8 mouse cellular contexts compared by ENCODE assay signal in genomic region chr2:72529358-72530319, GRCm38 (mm10). TPM values are rescaled to one million over a fixed set of nuclear protein-coding genes. Genes with fewer than 3 reads are reported as not detected.
DNase-seq lines count a peak whose midpoint lies in the region; ATAC-seq and TF ChIP-seq lines count a peak whose summit lies in the region.

No protein-coding gene starts in this region.

- H3K27ac ChIP-seq in testis, adult 2 months (ENCODE audit: control insufficient read depth, insufficient read depth, low read depth, low read length): no peak overlapping the region
- H3K27ac ChIP-seq in forebrain, embryonic 11.5 days (ENCODE audit: low read depth, low read length): no peak overlapping the region
- H3K27ac ChIP-seq in neural tube, embryonic 15.5 days (replicated peaks): peak overlapping the region; percentile 43; the same call in 1 of the 2 replicates

- TF ChIP-seq CTCF in testis, adult 2 months (IDR thresholded peaks at IDR 0.05; ENCODE audit: control insufficient read depth, insufficient read depth, insufficient replicate concordance, low read depth, low read length): no peak

- DNase-seq in testis, postnatal 14 days (ENCODE audit: low spot score): no peak
- DNase-seq in forebrain, embryonic 11.5 days (ENCODE audit: low spot score): peak; percentile 60
- peak; percentile 28 to 35 for DNase-seq in layer of hippocampus, postnatal 25 days (ENCODE audit: extremely low spot score in 1 of 2, low spot score in 1 of 2)
- DNase-seq in gastrocnemius, postnatal 25 days: no peak
- DNase-seq in urinary bladder, adult 18-20 months (ENCODE audit: low spot score in 2 of 2): no peak

- H3K36me3 ChIP-seq in testis, adult 2 months (ENCODE audit: control insufficient read depth, insufficient read depth, low read length): no peaks in the 10 kb centered on the region
- no peaks in the 10 kb centered on the region for H3K36me3 ChIP-seq in forebrain, embryonic 11.5 days (ENCODE audit: control insufficient read depth, insufficient read depth, low read length)
- no peaks in the 10 kb centered on the region for H3K36me3 ChIP-seq in neural tube, embryonic 15.5 days

- ATAC-seq in forebrain, embryonic 11.5 days (replicated peaks; ENCODE audit: low FRiP score): peak; percentile 66
- ATAC-seq in neural tube, embryonic 15.5 days (ENCODE audit: low FRiP score): 0 out of 2 replicates have a peak, but pooled peaks have one; percentile 5
- no peak for ATAC-seq in megakaryocyte-erythroid progenitor cell, adult 5-6 weeks (replicated peaks; ENCODE audit: low FRiP score, low TSS enrichment, poor library complexity, severe bottlenecking)

- WGBS in forebrain, embryonic 11.5 days: 12% methylated on average over 25 of the region's 25 CpGs
- WGBS in neural tube, embryonic 15.5 days: 15% methylated on average over 25 of the region's 25 CpGs

- no peaks in the 10 kb centered on the region for H3K9me3 ChIP-seq in forebrain, embryonic 11.5 days (ENCODE audit: control insufficient read depth, low read length)
- no peaks in the 10 kb centered on the region for H3K9me3 ChIP-seq in neural tube, embryonic 15.5 days (replicated peaks)

- no peak for TF ChIP-seq POLR2A in testis, adult 2 months (IDR thresholded peaks at IDR 0.05; ENCODE audit: control insufficient read depth, low read depth, low read length)

- H3K27me3 ChIP-seq in testis, adult 2 months (ENCODE audit: control insufficient read depth, insufficient read depth, low read length): no peaks in the 10 kb centered on the region
- no peaks in the 10 kb centered on the region for H3K27me3 ChIP-seq in forebrain, embryonic 11.5 days (ENCODE audit: control insufficient read depth, insufficient read depth, low read length)
- peaks cover 5% of the 10 kb centered on the region; the same call in 1 of the 2 replicates for H3K27me3 ChIP-seq in neural tube, embryonic 15.5 days (replicated peaks)

- peak overlapping the region; percentile 42 for H3K4me2 ChIP-seq in forebrain, embryonic 11.5 days (ENCODE audit: low read depth, low read length, severe bottlenecking)
- peak overlapping the region; percentile 55 for H3K4me2 ChIP-seq in neural tube, embryonic 15.5 days

- H3K4me1 ChIP-seq in testis, adult 2 months (ENCODE audit: control insufficient read depth, insufficient read depth, low read length): peaks cover 7% of the 10 kb centered on the region
- H3K4me1 ChIP-seq in forebrain, embryonic 11.5 days (replicated peaks; ENCODE audit: control insufficient read depth, insufficient read depth, low read length): peaks cover 4% of the 10 kb centered on the region
- H3K4me1 ChIP-seq in neural tube, embryonic 15.5 days: peaks cover 10% of the 10 kb centered on the region

- peak overlapping the region; percentile 21 for H3K4me3 ChIP-seq in testis, adult 2 months (ENCODE audit: control insufficient read depth, low read depth, low read length)
- peak overlapping the region; percentile 17 for H3K4me3 ChIP-seq in forebrain, embryonic 11.5 days (ENCODE audit: low read depth, low read length)
- peak overlapping the region; percentile 30 for H3K4me3 ChIP-seq in neural tube, embryonic 15.5 days (replicated peaks)

- H3K9ac ChIP-seq in forebrain, embryonic 11.5 days (ENCODE audit: low read length): peak overlapping the region; percentile 47
- H3K9ac ChIP-seq in neural tube, embryonic 15.5 days (replicated peaks): peak overlapping the region; percentile 27; the same call in 1 of the 2 replicates

RNA-seq across cellular contexts. Expression of gene Cdca7, which starts 53.7 kb away (rescaled TPM):
- 6.1 TPM in 2 replicates for polyA plus RNA-seq in testis, adult 2 months (2012; rRNA removed)
- polyA plus RNA-seq in forebrain, embryonic 11.5 days (2014; fragmentation: Nextera tagmentation; extraction: Ambion mirVana): 255 and 266 TPM in 2 replicates
- 1 to 10 TPM; 6.6 to 9.0 TPM for total RNA-seq in layer of hippocampus, postnatal 25 days (2021)
- 14.0 and 57.1 TPM in 2 replicates for polyA plus RNA-seq in neural tube, embryonic 15.5 days (2015; fragmentation: Nextera tagmentation; extraction: Ambion mirVana)
- 144 and 159 TPM in 2 replicates for total RNA-seq in megakaryocyte-erythroid progenitor cell, adult 5-6 weeks (2014; fragmentation: Nextera tagmentation)
- 179 and 188 TPM in 2 replicates for total RNA-seq in megakaryocyte-erythroid progenitor cell, adult 5-6 weeks (2017)
- under 1 TPM; 0.56 to 0.78 TPM for total RNA-seq in gastrocnemius, postnatal 25 days (2021)

Comparison
In these comparisons a context has a peak if more than half of its experiments do, and no peak if none do; other contexts are left out.
1. DNase-seq: peak in forebrain, embryonic 11.5 days (single experiment) and layer of hippocampus, postnatal 25 days (2 of 2); none in testis, postnatal 14 days (single experiment), gastrocnemius, postnatal 25 days (single experiment) and urinary bladder, adult 18-20 months (0 of 2).
2. RNA of gene Cdca7, which starts 53.7 kb away (total RNA-seq): 144 to 188 TPM in megakaryocyte-erythroid progenitor cell, adult 5-6 weeks; 6.6 to 9.0 TPM in layer of hippocampus, postnatal 25 days and 0.56 to 0.78 TPM in gastrocnemius, postnatal 25 days; every median in the first group is over 10 times any median in the second.
3. Peak in every context shown above with its lines, with median percentiles within 50 percentile points of each other: H3K4me3 ChIP-seq.